Mouse (Mus musculus) v-Abl transformed pro-B cells (cell line): Measurements from ENCODE around the gene Kdm5a.

Experiments used
- in situ Hi-C, 2 experiments: fragments of 400-800 bp; cut with MboI; formaldehyde crosslinking; loops; one replicate each; pipeline ENCODE4 v1.15.1; 2025; ENCODE audit not compliant: unreplicated experiment in 2 of 2

Kdm5a gene

DNA sequence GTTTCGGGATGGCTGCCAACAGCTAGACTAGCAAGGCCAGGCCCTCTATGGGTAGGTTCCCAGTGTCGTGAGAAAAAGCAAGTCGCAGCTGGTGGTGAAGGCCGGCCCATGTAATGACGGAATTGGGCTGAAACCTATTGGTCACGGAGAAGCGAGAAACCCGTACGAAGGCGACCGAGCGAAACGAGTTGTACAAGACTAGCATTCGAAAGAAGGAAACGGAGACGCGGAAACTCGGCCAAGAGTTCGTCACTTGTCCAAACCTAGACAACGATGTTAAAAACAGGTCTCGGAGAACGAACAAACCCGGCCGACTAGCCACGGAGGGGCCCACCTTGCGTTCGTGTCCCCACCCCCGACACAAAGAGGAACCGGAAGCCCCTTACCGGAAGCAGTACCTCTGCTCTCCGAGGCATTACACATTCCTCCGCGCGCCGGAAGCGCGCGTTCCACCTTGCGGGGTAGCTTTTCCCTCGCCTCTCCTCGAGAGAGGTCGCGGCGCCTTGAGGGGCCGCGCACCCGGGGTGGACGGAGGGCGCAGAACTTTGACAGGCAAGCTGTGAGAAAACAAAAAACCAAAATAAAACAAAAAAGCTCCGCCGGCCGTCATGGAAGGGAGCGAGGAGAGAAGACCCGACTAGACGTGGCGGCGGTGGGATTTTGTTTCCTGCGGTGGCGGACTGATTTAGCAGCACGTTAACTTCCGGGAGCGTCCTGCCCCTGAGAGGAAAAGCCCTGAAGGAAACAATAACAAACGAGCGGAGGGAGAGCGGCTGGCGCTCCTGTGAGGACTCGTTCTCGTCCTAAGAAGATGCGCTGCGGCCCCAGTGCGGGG is at the start of gene Kdm5a, which contains the start of gene Ccdc77:
TSS of gene Kdm5a (plus strand) at position 437 of the 835 bp plus-strand sequence.
TSS of gene Ccdc77 (minus strand) at position 687 of the 835 bp plus-strand sequence.
- in situ Hi-C loops, result no loop called here

DNA sequence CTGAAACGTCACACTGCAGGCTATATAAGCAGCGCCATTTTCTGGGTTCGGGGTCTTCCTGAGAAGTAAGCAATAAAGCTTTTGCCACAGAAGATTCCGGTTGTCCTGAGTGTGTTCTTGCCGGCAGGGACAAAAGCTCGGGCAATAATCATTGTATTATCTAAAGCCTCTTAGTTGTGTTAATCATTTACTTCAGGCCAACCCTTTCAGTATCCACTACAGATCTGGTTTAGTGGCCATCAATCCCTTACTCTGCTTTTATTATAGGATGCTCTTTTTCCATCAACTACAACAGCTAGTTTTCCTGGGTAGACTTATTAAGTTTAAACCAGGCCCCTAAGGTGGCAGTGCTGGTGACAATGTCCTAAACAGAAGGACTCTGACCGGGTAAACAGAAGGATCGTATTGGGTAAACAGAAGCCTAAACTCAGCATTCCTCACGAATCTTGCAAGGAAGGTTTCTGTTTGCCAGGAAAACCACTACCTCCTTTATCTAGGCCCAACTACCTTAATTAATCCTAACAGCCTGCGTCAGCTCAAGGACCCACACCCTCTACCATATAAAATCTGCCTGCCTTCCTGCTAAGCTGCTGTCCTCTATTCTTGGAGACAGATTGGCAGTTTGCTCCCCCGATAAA is 45.5 kb upstream of the Kdm5a start:
- in situ Hi-C loops, result loop anchor here in 1 of 2 experiments (10.0 kb wide), 1 partner anchor 854 kb away; no protein-coding TSS in a partner anchor

DNA sequence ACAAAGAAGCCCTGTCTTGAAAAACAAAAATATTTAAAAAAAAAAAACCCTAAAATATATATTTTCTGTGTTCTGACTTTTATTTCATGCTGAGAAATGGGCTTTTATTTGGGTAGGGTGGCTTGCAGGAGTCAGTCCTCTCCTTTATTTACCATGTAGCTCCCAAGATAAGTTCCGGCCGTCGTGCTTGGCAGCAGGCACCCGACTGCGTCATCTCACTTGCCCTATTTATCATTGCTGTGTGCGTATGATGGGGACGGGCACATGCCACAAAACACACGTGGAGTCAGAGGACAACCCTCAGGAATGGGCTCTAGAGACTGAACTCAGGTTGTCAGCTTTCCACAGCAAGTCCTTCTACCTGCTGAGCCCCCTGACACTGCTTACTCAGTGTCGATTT is 44.8 kb upstream of the Kdm5a start:
- in situ Hi-C loops, result loop anchor here in 1 of 2 experiments (10.0 kb wide), 1 partner anchor 854 kb away; no protein-coding TSS in a partner anchor

DNA sequence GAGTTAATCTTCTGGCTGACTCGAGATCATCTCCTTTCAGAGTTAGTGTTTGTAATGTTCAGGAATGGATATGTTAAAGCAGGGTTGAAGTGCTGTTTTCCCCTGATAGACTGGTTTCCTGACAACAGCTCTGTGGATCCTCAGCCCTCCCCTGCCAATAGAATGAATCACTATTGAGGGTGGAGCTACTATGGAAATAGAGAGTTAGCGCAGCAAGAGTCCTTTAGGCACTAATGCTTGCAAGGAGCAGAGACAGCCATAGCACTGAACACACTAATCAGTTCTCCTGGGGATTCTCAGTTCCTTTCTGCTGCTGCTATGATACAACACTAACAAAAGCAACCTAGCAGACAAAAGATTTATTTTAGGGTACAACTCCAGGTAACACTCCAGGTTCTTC is 43.6 kb upstream of the Kdm5a start:
- in situ Hi-C loops, result loop anchor here (5.0 to 10.0 kb wide), 5 partner anchors 98 to 866 kb away; no protein-coding TSS in a partner anchor

DNA sequence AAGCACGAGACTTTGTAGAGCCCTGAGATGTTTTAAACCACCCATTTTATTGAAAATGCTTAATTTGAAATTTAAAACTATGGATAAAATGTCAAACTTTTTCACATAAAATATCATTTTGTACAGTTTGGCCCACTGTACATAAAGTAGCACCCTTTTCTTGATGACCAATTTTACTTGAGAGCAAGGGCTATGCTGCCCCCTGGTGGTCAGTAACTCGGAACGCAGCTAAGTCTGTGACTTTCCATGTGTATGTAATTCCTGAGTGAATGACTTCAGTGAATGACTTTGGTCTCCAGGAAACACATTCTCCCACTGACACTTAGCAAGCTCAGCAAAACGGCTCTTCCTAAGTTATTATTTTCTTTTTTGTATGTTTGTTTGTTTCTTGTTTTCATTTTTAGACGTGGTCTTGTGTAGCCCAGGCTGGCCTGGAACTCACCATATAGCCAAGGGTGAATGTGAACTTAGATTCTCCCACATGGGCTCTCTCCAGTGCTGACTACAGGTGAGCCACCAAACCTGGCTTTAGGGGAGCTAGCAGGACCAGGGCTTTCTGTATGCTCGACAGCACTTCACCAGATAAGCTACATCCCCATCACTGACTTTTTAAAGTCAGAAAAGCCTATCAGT is 39.5 kb upstream of the Kdm5a start:
- in situ Hi-C loops, result loop anchor here (5.0 to 10.0 kb wide), 5 partner anchors 102 to 870 kb away; no protein-coding TSS in a partner anchor

DNA sequence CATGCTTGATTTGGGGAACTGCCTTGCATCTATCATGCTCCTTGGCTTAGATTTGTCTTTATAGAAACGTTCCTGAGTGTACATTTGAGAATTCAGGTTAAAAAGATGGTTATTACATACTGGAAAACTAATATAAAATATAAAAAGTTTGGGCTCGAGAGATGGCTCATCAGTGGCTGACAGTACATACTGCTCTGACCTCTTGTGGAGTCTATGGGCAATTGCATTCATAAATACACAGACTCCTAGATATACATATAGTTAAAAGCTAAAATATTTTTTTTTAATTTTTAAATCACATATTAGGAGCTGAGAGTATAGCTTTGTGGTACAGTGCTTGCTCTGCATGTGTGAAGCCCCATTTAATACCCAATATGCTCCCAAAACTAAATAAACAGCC is 31.6 kb upstream of the Kdm5a start:
- in situ Hi-C loops, result loop anchor here in 1 of 2 experiments (25.0 kb wide), 1 partner anchor 345 kb away; no protein-coding TSS in a partner anchor

DNA sequence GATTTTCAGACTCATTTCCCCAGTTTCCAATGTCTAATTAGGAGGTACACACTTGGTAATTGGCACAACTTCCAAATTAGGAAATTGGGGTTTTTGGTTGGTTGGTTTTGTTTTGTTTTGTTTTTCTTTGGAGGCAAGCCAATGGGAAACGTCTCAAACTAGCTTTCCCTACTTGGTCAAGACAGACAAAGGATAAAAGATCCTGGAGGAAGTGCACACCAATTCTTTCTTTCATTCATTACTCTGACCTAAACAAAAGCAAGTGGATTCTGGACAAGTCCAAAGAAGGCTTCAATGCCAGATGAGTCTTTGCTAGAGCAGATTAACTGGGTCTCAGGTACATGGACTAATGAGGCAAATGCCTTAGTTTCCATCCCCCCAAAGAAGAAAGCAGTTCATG is 19.9 kb upstream of the Kdm5a start:
- in situ Hi-C loops, result loop anchor here in 1 of 2 experiments (25.0 kb wide), 1 partner anchor 357 kb away; no protein-coding TSS in a partner anchor

DNA sequence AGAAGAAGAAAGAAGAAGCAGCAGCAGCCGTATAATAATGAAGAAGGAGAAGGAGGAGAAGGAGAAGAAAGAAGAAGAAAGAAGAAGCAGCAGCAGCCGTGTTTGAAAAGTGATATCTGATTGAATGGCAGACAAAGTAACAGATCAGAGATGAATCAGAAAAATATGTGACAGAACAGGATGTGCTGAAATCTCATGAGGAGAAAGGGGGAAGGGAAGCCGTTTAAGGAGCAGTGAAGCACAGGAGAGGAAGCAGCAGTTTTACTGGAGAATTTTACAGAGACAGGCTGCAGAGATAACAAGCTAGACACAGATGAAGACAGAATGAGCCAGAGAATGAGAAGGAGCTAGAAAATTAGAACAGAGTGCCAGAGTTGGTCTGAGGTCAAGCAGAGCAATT is 14.9 kb upstream of the Kdm5a start:
- in situ Hi-C loops, result loop anchor here in 1 of 2 experiments (25.0 kb wide), 1 partner anchor 362 kb away; no protein-coding TSS in a partner anchor

DNA sequence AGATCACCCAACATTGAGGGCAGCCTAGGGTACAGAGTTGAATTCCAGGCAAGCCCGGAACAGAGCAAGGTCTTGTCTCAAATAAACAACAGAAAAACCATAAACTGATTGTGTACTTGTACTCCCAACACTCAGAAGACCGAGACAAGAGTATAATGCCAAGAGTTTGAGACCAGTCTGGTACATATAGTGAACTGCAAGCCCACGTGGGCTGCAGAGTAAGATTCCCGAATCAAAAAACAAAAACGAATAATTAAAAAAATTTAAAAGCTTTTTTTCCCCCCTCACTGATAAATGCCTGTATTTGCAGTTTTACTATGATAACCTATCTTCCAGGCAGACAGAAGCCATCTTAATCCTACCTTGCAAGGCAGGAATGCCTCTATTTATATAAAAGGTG is 7.4 kb upstream of the Kdm5a start:
- in situ Hi-C loops, result no loop called here

DNA sequence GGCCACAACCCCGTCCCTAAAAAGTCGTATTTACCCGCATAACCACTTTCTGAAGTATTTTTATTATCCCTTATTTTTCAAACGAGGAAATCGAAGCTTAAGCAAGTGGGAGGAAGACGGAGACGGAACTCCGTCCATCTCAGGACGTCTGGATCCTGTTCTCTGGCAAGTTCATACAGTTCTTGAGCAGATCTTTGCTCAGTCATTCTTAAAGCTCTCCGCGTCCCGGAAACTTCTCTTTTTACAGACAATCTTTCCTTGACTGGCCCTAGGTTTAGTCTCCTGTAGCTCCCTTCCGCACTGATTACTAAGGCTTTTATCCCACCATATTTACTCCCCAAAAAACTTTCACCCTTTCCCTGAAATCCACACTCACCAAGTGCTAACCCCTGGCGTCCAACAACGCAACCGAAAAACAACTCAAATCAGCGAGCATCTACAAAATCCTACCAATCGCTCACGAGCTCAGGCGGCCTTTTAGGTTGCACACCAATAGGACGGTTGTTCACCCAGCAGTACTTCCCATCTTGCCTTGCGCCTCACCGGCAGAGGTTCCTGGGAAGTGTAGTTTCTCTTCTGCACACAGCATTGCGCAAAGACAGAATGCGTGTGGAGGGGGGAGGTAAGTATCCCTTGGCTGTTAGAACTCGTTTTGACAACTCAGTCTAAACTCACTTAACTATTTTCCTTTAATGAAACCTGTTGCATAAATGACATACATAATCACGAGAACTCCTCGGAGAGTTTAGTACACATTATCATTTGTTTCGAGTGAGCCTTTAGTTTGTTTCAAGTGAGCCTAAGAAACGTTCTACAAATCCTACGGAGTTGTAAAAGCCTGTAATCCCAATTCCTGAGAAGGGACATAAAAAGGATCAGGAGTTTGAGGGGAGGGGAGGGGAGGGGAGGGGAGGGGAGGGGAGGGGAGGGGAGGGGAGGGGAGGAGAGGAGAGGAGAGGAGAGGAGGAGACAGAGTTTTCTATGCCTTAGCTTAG is 6.7 kb upstream of the Kdm5a start:
- in situ Hi-C loops, result no loop called here

DNA sequence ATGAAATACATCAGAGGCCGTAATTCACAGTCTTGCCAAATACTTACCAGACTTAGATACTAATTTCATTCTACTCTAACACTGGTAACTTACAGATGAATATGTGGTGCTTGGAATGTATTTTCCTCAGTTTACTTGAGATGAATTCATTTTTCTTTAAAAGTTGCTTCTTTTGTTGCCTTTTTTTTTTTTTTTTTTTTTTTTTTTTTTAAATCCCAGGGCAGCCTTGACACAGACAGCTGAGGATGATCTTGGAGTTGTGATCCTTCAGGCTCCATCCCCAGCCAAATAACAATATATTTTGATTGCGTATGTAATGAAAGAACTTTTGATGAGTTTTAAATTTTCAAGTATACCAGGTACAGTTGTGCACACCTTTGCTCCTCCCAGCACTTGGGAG is 1.8 kb upstream of the Kdm5a start:
- in situ Hi-C loops, result no loop called here

DNA sequence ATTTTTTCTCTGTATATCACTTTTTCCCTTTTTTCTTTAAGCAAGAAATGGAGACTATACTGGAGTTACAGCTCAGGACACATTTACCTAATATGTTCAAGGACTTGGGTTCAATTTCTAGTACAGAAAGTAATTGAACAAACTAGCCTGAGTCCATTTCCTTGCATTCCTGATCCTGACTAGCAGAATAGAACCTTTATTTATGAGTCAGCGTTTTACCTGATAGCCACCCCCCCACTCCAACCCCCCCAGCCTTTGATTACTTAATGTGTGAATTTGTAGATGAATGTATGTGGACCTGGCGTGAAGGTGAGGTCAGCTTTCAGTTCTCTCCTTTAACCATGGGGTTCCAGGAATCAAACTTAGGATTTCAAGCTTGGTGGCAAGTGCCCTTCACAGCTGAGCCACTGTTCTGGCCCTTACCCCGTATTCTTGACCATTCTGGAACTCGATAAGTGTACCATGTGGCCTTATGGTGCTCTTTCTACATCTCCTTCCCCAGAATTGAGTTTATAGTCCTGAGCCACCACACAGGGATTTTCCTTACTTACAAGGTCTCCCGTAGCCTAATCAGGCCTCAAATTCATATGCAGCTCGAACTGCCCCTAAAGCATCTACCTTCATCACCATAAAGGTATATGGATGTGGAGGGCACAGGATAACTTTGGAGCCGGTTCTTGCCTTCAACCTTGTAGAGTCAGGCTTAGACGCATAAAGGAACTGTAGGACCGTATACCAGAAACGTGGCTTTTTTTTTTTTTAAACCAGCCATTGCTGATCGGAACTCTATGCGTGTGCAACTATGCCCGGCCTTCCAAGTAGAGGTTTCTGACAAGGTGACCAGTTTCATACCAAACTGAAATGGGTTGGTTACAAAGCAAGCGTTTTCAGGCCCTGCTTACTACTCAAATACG is 893 bp upstream of the Kdm5a start:
- in situ Hi-C loops, result no loop called here

DNA sequence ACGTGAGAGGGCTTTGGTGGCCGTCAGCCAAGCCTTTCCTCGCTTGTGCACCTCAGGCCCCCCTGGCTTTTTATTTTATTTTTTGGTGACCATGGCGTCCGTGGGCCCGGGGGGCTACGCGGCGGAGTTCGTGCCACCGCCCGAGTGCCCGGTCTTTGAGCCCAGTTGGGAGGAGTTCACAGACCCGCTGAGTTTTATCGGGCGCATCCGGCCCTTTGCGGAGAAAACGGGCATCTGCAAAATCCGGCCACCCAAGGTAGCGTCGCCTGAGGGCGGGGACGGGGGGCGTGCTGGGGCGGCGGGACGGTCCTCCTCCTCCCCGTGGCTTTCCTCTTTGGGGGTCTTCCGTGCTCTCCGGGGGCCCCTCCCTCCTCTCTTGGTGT is 590 bp downstream of the Kdm5a start:
- in situ Hi-C loops, result no loop called here

DNA sequence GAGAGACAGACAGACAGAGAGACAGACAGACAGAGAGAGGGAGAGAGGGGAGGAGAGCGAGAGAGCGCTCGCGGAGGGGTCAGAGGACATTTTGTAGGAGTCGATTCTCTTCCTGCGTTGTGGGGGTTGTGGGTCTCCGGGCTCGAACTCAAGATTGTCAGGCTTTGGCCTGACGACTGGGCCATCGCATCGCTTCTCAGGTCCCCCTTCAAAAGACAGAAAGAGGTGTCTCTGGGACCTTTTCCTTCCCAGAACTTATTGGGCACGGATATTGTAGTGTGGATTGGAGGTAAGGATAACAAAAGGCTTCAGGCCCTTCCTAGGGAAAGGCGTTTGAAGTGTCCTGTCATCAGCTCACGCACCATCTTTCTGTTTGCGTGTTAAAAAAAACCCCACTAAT is 1.1 kb downstream of the Kdm5a start:
- in situ Hi-C loops, result no loop called here

DNA sequence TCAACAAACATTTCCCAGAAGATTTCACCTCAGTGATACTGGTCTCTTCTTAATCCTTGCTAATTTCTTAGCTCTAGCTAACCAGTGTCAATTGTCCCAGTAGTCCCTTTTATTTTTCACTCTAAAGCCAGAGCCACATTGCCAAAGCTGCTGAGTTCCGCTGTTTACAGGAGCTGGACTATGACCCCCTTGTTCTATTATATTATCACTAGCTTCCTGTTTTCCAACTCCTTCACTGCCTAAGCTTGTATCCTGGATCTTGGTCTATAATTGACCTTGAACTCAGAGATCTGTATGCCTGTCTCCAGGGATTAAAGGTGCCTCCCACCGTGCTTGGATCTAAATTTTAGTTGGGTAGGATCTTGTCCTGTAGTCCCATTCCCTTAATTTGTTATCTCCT is 12.8 kb downstream of the Kdm5a start:
- in situ Hi-C loops, result loop anchor here in 1 of 2 experiments (10.0 kb wide), 1 partner anchor 48 kb away; no protein-coding TSS in a partner anchor

DNA sequence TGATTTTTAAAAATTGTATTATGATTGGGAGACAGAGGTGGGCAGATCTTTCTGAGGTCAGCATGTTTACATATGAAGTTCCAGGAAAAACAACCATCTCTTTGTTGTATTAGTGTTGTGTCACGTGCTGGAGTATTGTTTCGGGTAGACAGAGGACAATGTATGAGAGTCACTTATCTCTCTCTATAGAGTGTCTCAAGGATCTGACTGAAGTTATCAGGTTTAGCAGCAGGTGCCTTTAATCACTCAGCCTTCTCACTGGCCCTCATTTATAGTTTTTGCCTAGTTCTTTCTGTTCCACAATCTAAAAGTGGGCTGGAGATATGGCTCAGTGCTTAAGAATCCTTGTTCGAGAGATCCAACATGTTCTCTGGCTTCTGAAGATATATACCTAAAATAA is 26.1 kb downstream of the Kdm5a start:
- in situ Hi-C loops, result loop anchor here in 1 of 2 experiments (5.0 kb wide), 1 partner anchor 372 kb away; no protein-coding TSS in a partner anchor

DNA sequence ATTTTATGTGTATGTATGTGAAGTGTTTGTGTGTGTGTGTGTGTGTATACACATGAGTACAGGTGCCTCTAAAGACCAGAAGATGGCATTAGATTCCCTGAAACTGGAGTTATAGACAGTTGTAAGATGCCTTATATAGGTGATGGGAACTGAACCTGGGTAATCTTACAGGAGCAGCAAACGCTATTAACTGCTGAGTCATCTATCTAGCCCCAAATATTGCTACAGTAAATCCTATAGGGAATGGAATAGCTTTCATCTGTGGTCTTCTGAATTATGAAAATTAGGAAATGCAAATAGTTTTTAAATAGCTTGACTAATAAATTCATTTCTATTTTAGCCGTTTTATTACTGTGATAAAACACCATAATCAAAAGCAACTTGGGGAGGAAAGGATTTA is 28.9 kb downstream of the Kdm5a start:
- in situ Hi-C loops, result loop anchor here in 1 of 2 experiments (5.0 kb wide), 1 partner anchor 369 kb away; no protein-coding TSS in a partner anchor

DNA sequence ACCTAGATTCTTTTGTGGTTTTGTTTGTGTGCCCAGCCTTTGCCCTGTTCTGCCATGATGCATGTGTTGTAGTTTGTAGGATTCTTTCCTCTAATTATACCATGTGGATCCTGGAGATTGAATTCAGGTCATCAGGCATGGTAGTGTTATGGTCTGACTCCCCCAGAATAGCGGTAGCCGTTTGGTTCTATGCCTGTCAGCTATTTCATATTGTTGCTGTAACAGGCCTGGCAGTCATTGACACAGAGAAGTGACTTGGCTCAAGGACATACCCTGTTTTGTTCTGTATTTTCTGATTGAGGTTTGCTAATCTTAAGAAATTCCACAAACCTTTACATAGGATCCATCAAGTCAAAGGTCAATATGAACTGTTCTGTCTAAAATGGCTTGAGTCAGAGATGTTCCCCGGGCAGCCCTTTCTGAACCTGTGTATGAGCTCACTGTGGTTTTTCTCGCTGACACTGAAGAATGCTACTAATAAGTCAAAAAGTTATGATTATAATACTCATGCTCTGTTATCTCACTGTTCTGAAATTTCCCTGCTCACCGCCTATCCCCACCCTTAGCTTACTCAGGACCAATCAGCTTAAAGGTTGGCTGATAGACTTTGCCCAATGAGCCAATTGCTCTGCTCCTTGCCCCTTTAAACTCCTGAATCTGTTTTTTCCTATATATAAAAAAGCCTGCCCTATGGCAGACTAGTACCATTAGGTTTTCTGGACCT is 31.9 kb downstream of the Kdm5a start:
- in situ Hi-C loops, result loop anchor here in 1 of 2 experiments (5.0 kb wide), 1 partner anchor 42 kb away; no protein-coding TSS in a partner anchor
